Mouse (Mus musculus): ENCODE measurements around the gene Serpina3n. TPM values are rescaled to one million over a fixed set of nuclear protein-coding genes. Genes with fewer than 3 reads are reported as not detected.
A peak's percentile ranks its signal among the peaks of the same experiment; 100 is the strongest.
"Not testable (repeated sequence)": the region's sequence is repeated elsewhere in the genome, so short reads cannot be mapped to it uniquely, and the experiment has no call there.

Gene Serpina3n
- polyA plus RNA-seq, 1 experiment from 2014 or later, result not detected

- no peak overlapping the region for H3K4me2 ChIP-seq
- H3K9ac ChIP-seq (ENCODE audit: low read depth, low read length), result no peak overlapping the region
- H3K36me3 ChIP-seq (ENCODE audit: control insufficient read depth, insufficient read depth, low read length), result no peaks in the 10 kb centered on the region
These were observed 18.1 kb upstream of the Serpina3n start for GRCm38 (mm10) chr12:104388477-104388876.

DNA sequence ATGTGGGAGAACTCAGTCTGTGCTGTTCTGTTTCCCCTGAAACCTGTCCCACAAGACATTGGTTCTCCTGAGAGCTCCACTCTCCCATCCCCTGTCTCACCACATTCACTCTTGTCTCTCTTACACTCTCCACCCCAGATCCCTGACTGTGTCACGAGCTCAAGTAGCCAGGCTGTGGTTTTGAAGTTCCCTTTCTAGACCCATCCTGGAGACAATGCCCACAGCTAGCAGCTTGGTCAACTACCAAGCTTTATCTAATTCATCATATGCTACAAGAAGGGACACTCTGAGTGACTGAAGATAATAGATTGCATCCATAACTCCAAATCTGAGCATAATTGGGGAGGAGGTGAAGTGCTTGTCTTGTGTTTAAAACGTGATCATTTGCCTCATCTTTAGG is 15.5 kb upstream of the Serpina3n start:
- H3K9me3 ChIP-seq (replicated peaks; ENCODE audit: control insufficient read depth, low read length); H3K9ac ChIP-seq (ENCODE audit: low read depth, low read length); H3K27ac ChIP-seq (ENCODE audit: low read depth, low read length); ATAC-seq (replicated peaks; ENCODE audit: insufficient number of reproducible peaks, low FRiP score, low TSS enrichment); H3K4me3 ChIP-seq (ENCODE audit: low read depth, low read length); H3K36me3 ChIP-seq (ENCODE audit: control insufficient read depth, insufficient read depth, low read length); H3K27me3 ChIP-seq (ENCODE audit: control insufficient read depth, insufficient read depth, low read length); H3K4me2 ChIP-seq; H3K4me1 ChIP-seq (ENCODE audit: control insufficient read depth, insufficient read depth, low read length): not testable (repeated sequence)
- whole genome bisulfite sequencing (ENCODE audit: insufficient replicate concordance), result 65% methylated on average over 1 of the region's 2 CpGs

More at GRCm38 (mm10) chr12:104388477-104388876, 18.1 kb upstream of the Serpina3n start:
- Histone ChIP-seq H3K9me3 (replicated peaks; ENCODE audit: control insufficient read depth, low read length) (no peaks in the 10 kb centered on the region), H3K27ac (ENCODE audit: low read depth, low read length) (no peak overlapping the region), H3K27me3 (ENCODE audit: control insufficient read depth, insufficient read depth, low read length) (no peaks in the 10 kb centered on the region), H3K4me3 (ENCODE audit: low read depth, low read length) (no peak overlapping the region), H3K4me1 (ENCODE audit: control insufficient read depth, insufficient read depth, low read length) (no peaks in the 10 kb centered on the region)
- no peak for ATAC-seq (replicated peaks; ENCODE audit: insufficient number of reproducible peaks, low FRiP score, low TSS enrichment)

DNA sequence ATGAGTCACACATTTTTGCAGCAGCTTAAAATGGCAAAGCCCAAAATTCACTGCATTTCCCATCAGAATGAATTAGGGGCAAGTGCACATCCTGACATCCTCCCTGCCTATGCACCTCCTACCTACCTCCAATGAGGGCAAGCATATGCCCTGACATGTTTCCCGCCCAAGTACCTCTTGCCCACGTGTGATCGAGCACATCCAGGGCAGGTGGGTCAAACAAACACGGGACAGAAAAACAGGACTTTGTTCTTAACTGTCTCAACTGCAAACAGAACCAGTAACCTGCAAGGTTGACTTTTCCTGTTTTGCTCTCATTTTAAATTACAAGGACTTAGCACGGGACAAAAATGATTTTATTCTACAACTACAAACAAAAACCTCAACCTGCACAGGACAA is 2.6 kb upstream of the Serpina3n start:
- H3K9ac ChIP-seq (ENCODE audit: low read depth, low read length), result no peak overlapping the region
- no peak overlapping the region for H3K4me3 ChIP-seq (ENCODE audit: low read depth, low read length)
- H3K9me3 ChIP-seq (replicated peaks; ENCODE audit: control insufficient read depth, low read length), result no peaks in the 10 kb centered on the region
- WGBS (ENCODE audit: insufficient replicate concordance), result 77% methylated on average over 5 of the region's 5 CpGs
- no peaks in the 10 kb centered on the region for H3K4me1 ChIP-seq (ENCODE audit: control insufficient read depth, insufficient read depth, low read length)
- no peak overlapping the region for H3K4me2 ChIP-seq
- no peaks in the 10 kb centered on the region for H3K27me3 ChIP-seq (ENCODE audit: control insufficient read depth, insufficient read depth, low read length)
- no peak for ATAC-seq (replicated peaks; ENCODE audit: insufficient number of reproducible peaks, low FRiP score, low TSS enrichment)
- H3K27ac ChIP-seq (ENCODE audit: low read depth, low read length), result no peak overlapping the region
- H3K36me3 ChIP-seq (ENCODE audit: control insufficient read depth, insufficient read depth, low read length), result no peaks in the 10 kb centered on the region

DNA sequence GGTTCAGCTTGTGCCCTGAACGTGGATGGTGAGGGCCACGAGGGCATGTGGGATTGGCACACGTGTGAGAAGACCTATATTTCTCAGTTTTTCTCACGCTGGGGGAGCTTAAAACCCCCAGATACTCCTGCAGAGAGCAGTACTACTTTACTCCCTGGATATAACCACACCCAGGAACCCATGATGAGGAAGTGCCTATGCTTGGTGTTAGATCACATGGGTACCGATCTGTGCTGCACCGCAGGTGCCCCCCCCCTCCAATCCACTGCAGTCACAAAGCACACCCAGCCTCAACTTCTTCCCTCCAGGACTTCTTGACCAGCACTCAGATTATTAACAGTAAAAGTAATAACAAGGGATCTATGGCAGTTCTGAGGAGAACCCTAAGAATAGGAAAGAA is 6.0 kb downstream of the Serpina3n start:
- Histone ChIP-seq H3K4me1 (ENCODE audit: control insufficient read depth, insufficient read depth, low read length) (no peaks in the 10 kb centered on the region), H3K36me3 (ENCODE audit: control insufficient read depth, insufficient read depth, low read length) (no peaks in the 10 kb centered on the region), H3K9me3 (replicated peaks; ENCODE audit: control insufficient read depth, low read length) (no peaks in the 10 kb centered on the region), H3K9ac (ENCODE audit: low read depth, low read length) (no peak overlapping the region), H3K27me3 (ENCODE audit: control insufficient read depth, insufficient read depth, low read length) (peaks cover 3% of the 10 kb centered on the region; the same call in 1 of the 2 replicates), H3K27ac (ENCODE audit: low read depth, low read length) (no peak overlapping the region), H3K4me3 (ENCODE audit: low read depth, low read length) (no peak overlapping the region), H3K4me2 (no peak overlapping the region)
- 79% methylated on average over 6 of the region's 6 CpGs for WGBS (ENCODE audit: insufficient replicate concordance)
- ATAC-seq (replicated peaks; ENCODE audit: insufficient number of reproducible peaks, low FRiP score, low TSS enrichment), result no peak

DNA sequence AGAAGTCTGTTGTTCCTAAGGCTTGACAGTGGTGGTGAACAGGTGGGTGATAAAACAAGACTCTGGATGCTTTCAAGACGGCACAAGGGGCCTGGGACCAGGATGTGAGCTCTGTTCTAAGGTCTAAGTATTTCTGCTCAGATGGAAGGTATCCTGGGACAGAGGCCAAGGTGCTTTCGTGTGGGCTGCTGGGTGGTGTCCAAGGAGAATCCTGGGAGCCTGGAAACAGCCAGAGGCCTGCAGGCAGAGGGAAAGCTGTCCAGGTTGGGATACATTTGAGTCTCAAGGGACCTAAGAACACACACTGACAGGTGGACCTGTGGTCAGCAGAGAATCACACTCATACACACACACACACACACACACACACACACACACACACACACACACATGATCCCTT is 8.0 kb downstream of the Serpina3n start:
- Histone ChIP-seq H3K36me3 (ENCODE audit: control insufficient read depth, insufficient read depth, low read length) (no peaks in the 10 kb centered on the region), H3K27ac (ENCODE audit: low read depth, low read length) (no peak overlapping the region), H3K4me3 (ENCODE audit: low read depth, low read length) (no peak overlapping the region), H3K9me3 (replicated peaks; ENCODE audit: control insufficient read depth, low read length) (no peaks in the 10 kb centered on the region), H3K9ac (ENCODE audit: low read depth, low read length) (no peak overlapping the region), H3K4me2 (no peak overlapping the region), H3K27me3 (ENCODE audit: control insufficient read depth, insufficient read depth, low read length) (peaks cover 3% of the 10 kb centered on the region; the same call in 1 of the 2 replicates), H3K4me1 (ENCODE audit: control insufficient read depth, insufficient read depth, low read length) (no peaks in the 10 kb centered on the region)
- WGBS (ENCODE audit: insufficient replicate concordance), result 47% methylated on average over 2 of the region's 2 CpGs
- ATAC-seq (replicated peaks; ENCODE audit: insufficient number of reproducible peaks, low FRiP score, low TSS enrichment), result no peak

GRCm38 (mm10) chr12:104415625-104416315 is 9.2 kb downstream of the Serpina3n start:
- Histone ChIP-seq H3K9me3 (replicated peaks; ENCODE audit: control insufficient read depth, low read length) (no peaks in the 10 kb centered on the region), H3K4me2 (no peak overlapping the region), H3K4me3 (ENCODE audit: low read depth, low read length) (no peak overlapping the region), H3K36me3 (ENCODE audit: control insufficient read depth, insufficient read depth, low read length) (no peaks in the 10 kb centered on the region), H3K4me1 (ENCODE audit: control insufficient read depth, insufficient read depth, low read length) (no peaks in the 10 kb centered on the region), H3K27ac (ENCODE audit: low read depth, low read length) (no peak overlapping the region), H3K27me3 (ENCODE audit: control insufficient read depth, insufficient read depth, low read length) (peaks cover 6% of the 10 kb centered on the region), H3K9ac (ENCODE audit: low read depth, low read length) (no peak overlapping the region)
- WGBS (ENCODE audit: insufficient replicate concordance), result 39% methylated on average over 6 of the region's 6 CpGs
- no peak for ATAC-seq (replicated peaks; ENCODE audit: insufficient number of reproducible peaks, low FRiP score, low TSS enrichment)

DNA sequence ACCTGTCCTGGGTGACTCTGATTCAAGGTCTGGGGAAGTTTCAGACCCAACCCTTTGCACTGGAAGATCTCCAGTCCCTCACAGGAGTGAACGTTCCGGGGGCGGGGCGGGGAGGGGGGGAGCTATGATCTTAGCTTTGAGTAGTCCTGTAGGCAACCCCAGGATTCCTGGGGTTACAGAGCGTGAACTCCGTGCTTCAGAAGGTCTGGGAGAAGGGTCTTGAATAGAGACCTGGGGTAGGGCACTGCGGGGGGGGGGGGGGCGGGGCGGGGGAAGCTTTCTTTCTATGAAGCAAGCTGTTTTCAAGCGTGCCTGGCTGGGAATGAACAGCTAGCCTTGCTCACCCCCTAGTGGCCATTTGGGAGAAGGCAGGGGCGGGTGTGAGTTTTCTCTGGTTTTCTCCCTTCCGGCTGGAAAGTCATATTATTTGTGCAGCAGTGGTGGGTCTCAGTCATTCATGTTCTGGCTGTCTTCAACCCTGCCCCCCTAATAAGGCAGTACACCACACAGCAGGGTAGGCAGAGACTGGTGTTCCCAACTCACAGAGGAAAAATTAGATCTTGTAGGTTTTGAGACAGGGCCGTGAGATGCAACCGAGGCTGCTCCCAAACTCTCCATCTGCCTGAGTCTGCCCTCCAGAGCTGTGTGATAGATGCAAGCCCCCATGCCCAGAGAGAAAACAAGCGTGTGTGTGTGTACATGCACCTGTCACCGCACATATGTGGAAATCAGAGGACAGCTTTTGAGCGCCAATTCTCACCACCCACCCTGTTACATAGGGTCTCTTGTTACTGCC is 12.0 kb downstream of the Serpina3n start:
- H3K36me3 ChIP-seq (ENCODE audit: control insufficient read depth, insufficient read depth, low read length), result no peaks in the 10 kb centered on the region
- 18% methylated on average over 15 of the region's 17 CpGs for WGBS (ENCODE audit: insufficient replicate concordance)
- no peak overlapping the region for H3K9ac ChIP-seq (ENCODE audit: low read depth, low read length)
- H3K27ac ChIP-seq (ENCODE audit: low read depth, low read length), result no peak overlapping the region
- H3K9me3 ChIP-seq (replicated peaks; ENCODE audit: control insufficient read depth, low read length), result no peaks in the 10 kb centered on the region
- H3K27me3 ChIP-seq (ENCODE audit: control insufficient read depth, insufficient read depth, low read length), result peaks cover 9% of the 10 kb centered on the region
- H3K4me2 ChIP-seq, result peak overlapping the region; percentile 54
- 0 out of 2 replicates have a peak overlapping the region, but pooled peaks have one; percentile 15 for H3K4me3 ChIP-seq (ENCODE audit: low read depth, low read length)
- no peak for ATAC-seq (replicated peaks; ENCODE audit: insufficient number of reproducible peaks, low FRiP score, low TSS enrichment)
- H3K4me1 ChIP-seq (ENCODE audit: control insufficient read depth, insufficient read depth, low read length), result no peaks in the 10 kb centered on the region

GRCm38 (mm10) chr12:104419136-104419462 is 12.6 kb downstream of the Serpina3n start:
- Histone ChIP-seq H3K27me3 (ENCODE audit: control insufficient read depth, insufficient read depth, low read length) (peaks cover 8% of the 10 kb centered on the region; the same call in 1 of the 2 replicates), H3K4me3 (ENCODE audit: low read depth, low read length) (no peak overlapping the region), H3K36me3 (ENCODE audit: control insufficient read depth, insufficient read depth, low read length) (no peaks in the 10 kb centered on the region), H3K4me1 (ENCODE audit: control insufficient read depth, insufficient read depth, low read length) (no peaks in the 10 kb centered on the region), H3K4me2 (no peak overlapping the region), H3K9ac (ENCODE audit: low read depth, low read length) (no peak overlapping the region), H3K27ac (ENCODE audit: low read depth, low read length) (no peak overlapping the region), H3K9me3 (replicated peaks; ENCODE audit: control insufficient read depth, low read length) (no peaks in the 10 kb centered on the region)
- 7% methylated on average over 2 of the region's 2 CpGs for WGBS (ENCODE audit: insufficient replicate concordance)
- no peak for ATAC-seq (replicated peaks; ENCODE audit: insufficient number of reproducible peaks, low FRiP score, low TSS enrichment)
